ENCODE assay signal across 17 mouse cellular contexts in the genomic region with DNA sequence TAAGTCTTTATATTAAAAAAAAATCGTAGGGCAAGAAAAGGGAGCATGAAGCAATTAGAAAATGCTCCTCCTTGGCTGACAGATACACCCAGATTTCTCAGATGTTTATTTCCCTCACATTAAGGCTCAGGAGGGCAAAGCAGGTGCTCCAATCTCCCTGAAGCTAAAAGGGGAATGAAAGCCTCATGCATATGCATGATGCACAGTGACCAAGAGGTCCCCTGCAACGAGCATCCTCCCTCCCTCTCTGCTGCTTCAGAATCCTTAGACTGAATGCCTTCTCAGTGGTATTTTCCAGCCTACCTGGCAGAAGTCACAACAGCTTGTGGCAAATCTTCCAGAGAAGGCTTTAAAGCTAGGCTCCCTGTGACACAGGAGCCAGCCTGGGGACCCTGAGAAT. TPM values are rescaled to one million over a fixed set of nuclear protein-coding genes. Genes with fewer than 3 reads are reported as not detected.
DNase-seq lines count a peak whose midpoint lies in the region; ATAC-seq lines count a peak whose summit lies in the region.
"Had no signal": no experiment of that assay in that cellular context is flagged by ENCODE, and none has a peak within 500 bp of the region (broad histone marks: within the 10 kb centered on the region; RNA-seq: fewer than 3 reads in every experiment).

No protein-coding gene starts in this region.

- no peaks in the 10 kb centered on the region for H3K9me3 ChIP-seq in hindbrain, embryonic 12.5 days (replicated peaks)
- no peaks in the 10 kb centered on the region for H3K9me3 ChIP-seq in midbrain, embryonic 12.5 days
- H3K9me3 ChIP-seq in neural tube, embryonic 15.5 days (replicated peaks) = no peaks in the 10 kb centered on the region
- H3K9me3 ChIP-seq: embryonic facial prominence, embryonic 10.5 days; kidney, embryonic 15.5 days had no signal

- ATAC-seq in hindbrain, embryonic 12.5 days (ENCODE audit: low FRiP score) = peak; percentile 84
- ATAC-seq in midbrain, embryonic 12.5 days (ENCODE audit: low FRiP score, low read depth) = peak; percentile 84
- peak; percentile 57; the same call in 1 of the 2 replicates for ATAC-seq in neural tube, embryonic 15.5 days (ENCODE audit: low FRiP score)
- ATAC-seq in inflammation-experienced regulatory T-cells, adult 6 months = no peak

- no peak overlapping the region for H3K4me3 ChIP-seq in hindbrain, embryonic 12.5 days
- H3K4me3 ChIP-seq in midbrain, embryonic 12.5 days = no peak overlapping the region
- H3K4me3 ChIP-seq in neural tube, embryonic 15.5 days (replicated peaks) = no peak overlapping the region
- H3K4me3 ChIP-seq: embryonic facial prominence, embryonic 10.5 days; heart, adult 2 months; kidney, embryonic 15.5 days had no signal

- whole genome bisulfite sequencing in hindbrain, embryonic 12.5 days = 19% methylated on average over 2 of the region's 2 CpGs
- 22% methylated on average over 2 of the region's 2 CpGs for WGBS in midbrain, embryonic 12.5 days
- WGBS in neural tube, embryonic 15.5 days = 19% methylated on average over 2 of the region's 2 CpGs

- H3K27ac ChIP-seq in hindbrain, embryonic 12.5 days = peak overlapping the region; percentile 72
- H3K27ac ChIP-seq in midbrain, embryonic 12.5 days (replicated peaks) = peak overlapping the region; percentile 56
- 0 out of 2 replicates have a peak overlapping the region, but pooled peaks have one; percentile 28 for H3K27ac ChIP-seq in neural tube, embryonic 15.5 days (replicated peaks)
- H3K27ac ChIP-seq: embryonic facial prominence, embryonic 10.5 days; heart, adult 2 months; kidney, embryonic 15.5 days had no signal

- H3K27me3 ChIP-seq in hindbrain, embryonic 12.5 days = no peaks in the 10 kb centered on the region
- H3K27me3 ChIP-seq in midbrain, embryonic 12.5 days = no peaks in the 10 kb centered on the region
- no peaks in the 10 kb centered on the region for H3K27me3 ChIP-seq in neural tube, embryonic 15.5 days (replicated peaks)
- H3K27me3 ChIP-seq: kidney, embryonic 15.5 days had no signal

- H3K4me1 ChIP-seq in hindbrain, embryonic 12.5 days = peaks cover 17% of the 10 kb centered on the region
- H3K4me1 ChIP-seq in midbrain, embryonic 12.5 days = peaks cover 17% of the 10 kb centered on the region
- H3K4me1 ChIP-seq in neural tube, embryonic 15.5 days = peaks cover 15% of the 10 kb centered on the region
- H3K4me1 ChIP-seq: kidney, embryonic 15.5 days had no signal

- H3K4me2 ChIP-seq in hindbrain, embryonic 12.5 days (replicated peaks) = peak overlapping the region; percentile 39; the same call in 1 of the 2 replicates
- H3K4me2 ChIP-seq in midbrain, embryonic 12.5 days (replicated peaks) = peak overlapping the region; percentile 43
- peak overlapping the region; percentile 51; the same call in 1 of the 2 replicates for H3K4me2 ChIP-seq in neural tube, embryonic 15.5 days
- H3K4me2 ChIP-seq: kidney, embryonic 15.5 days had no signal

- peak; percentile 49 for DNase-seq in retina, postnatal 1 day
- DNase-seq in retina, embryonic 14.5 days (ENCODE audit: low spot score) = no peak
- DNase-seq in testis, postnatal 10 days (ENCODE audit: low spot score) = no peak
- DNase-seq in natural killer cell, adult 2 months (ENCODE audit: low spot score in 2 of 2) = no peak
- DNase-seq: cerebellum, adult 11 months; heart, adult 2 months; lung, adult 18-20 months; thymus, adult 18-20 months had no signal

- no peaks in the 10 kb centered on the region for H3K36me3 ChIP-seq in hindbrain, embryonic 12.5 days
- H3K36me3 ChIP-seq in midbrain, embryonic 12.5 days = no peaks in the 10 kb centered on the region
- no peaks in the 10 kb centered on the region for H3K36me3 ChIP-seq in neural tube, embryonic 15.5 days
- H3K36me3 ChIP-seq: embryonic facial prominence, embryonic 10.5 days; kidney, embryonic 15.5 days had no signal

- H3K9ac ChIP-seq in hindbrain, embryonic 12.5 days = no peak overlapping the region
- no peak overlapping the region for H3K9ac ChIP-seq in midbrain, embryonic 12.5 days (replicated peaks)
- H3K9ac ChIP-seq in neural tube, embryonic 15.5 days (replicated peaks) = no peak overlapping the region
- H3K9ac ChIP-seq: kidney, embryonic 15.5 days had no signal

RNA-seq across cellular contexts. Expression of a gene that starts 16.4 kb away (rescaled TPM):
- polyA plus RNA-seq in hindbrain, embryonic 12.5 days (2016; fragmentation: Nextera tagmentation; extraction: Ambion mirVana) = not detected in 2 replicates
- polyA plus RNA-seq in midbrain, embryonic 12.5 days (2016; fragmentation: Nextera tagmentation; extraction: Ambion mirVana) = not detected in 2 replicates
- not detected in 2 replicates for polyA plus RNA-seq in neural tube, embryonic 15.5 days (2015; fragmentation: Nextera tagmentation; extraction: Ambion mirVana)
- not detected for polyA plus RNA-seq in inflammation-experienced regulatory T-cells, adult 6 months (2017; shearing (Covaris generic))
- polyA plus RNA-seq: embryonic facial prominence, embryonic 10.5 days; heart, adult 2 months; heart, postnatal 0 days; kidney, embryonic 15.5 days; liver, adult 2 months; neural tube, embryonic 11.5 days had no signal
